Mouse (Mus musculus) retina, adult 2 months (tissue): ENCODE data around the gene Igsf10.
"Not testable (repeated sequence)": the region's sequence is repeated elsewhere in the genome, so short reads cannot be mapped to it uniquely, and the experiment has no call there.

ENCODE experiments used
- DNase-seq: peaks from one replicate; pipeline ENCODE4 v3.0.0-alpha.2; 2012; ENCODE audit warnings: low read depth, low spot score

Igsf10 gene

DNA sequence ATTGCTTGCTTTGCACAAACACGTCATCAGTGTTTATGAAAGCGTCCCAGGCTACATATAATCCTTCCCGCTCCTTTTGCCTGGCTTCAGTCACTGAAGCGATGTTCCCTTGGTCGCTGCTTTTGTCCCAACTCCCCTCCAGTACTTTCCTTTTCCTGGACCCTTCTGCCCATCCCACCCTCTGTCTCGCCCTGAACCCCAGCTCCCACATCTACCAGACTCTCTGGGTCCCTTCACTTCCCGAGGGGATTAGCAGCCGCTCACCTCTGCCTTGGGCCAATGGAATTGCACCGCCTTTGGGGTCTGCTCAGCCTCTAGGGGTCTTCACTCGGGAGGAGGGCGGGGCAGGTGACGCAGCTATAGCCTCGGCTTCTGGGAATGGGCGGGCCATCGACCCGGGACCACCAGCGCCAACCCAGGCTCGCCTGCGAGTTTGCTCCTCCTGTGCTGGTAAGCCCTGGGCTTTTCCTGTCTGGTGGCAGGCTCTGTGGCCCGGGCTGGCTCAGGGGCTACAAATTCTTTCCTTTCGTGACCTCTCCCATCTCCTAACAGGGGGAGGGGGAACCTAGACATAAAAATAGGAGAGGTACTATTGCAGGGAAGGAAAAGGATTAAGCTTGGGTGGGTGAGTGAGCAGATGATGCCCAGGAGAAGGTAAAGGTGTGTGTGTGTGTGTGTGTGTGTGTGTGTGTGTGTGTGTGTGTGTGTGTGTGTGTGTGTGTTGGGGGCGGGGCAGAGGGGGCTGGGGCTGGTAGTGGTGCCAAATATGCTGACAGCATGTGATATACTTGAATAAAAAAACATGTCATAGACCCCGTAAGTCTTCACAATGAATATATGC lies at the start of gene Igsf10:
Igsf10 (minus strand) TSS at position 330 of the 841 bp plus-strand sequence.
- no peak for DNase-seq

- DNase-seq, result no peak
Observed at GRCm38 (mm10) chr3:59385553-59385952, 41.4 kb upstream of the Igsf10 start.

DNA sequence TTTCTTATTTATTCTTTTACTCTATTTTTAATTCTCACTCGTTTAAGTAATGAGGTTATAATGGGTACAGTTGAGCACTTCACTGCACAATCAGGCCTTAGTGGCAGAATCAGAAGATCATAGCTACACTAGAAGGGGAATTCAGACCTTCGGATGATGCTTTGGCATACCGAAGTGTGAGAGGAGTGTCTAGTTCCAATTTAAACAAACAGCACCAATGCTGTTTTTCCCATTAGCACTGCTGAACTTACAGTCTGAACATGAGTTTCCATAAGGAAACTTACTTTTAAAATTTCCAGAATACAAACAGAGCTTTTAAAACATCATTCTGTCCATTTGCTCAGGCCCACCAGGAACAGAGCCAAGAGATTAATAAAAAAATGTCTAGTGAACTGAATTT lies 40.8 kb upstream of the Igsf10 start:
- no peak for DNase-seq

DNA sequence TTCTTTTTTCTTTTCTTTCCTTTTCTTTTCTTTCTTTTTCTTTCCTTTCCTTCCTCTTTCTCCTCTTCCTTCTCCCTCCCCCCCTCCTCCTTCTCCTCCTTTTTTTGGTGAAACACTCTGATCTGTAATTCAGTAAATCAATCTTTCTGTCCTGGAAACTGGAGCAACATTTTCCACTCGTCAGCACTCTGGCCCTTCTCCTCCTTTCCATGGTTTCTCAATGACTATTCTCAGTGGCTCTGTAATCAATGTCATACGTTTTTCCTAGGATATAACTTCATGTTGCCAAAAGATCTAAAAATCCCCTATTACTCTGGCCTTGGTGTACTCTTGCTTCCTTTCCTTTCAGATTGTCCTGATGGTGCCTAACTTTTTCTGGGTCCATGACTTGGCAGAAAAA lies 40.1 kb upstream of the Igsf10 start:
- DNase-seq, result no peak

GRCm38 (mm10) chr3:59378791-59379190 lies 34.6 kb upstream of the Igsf10 start:
- DNase-seq, result not testable (repeated sequence)

DNA sequence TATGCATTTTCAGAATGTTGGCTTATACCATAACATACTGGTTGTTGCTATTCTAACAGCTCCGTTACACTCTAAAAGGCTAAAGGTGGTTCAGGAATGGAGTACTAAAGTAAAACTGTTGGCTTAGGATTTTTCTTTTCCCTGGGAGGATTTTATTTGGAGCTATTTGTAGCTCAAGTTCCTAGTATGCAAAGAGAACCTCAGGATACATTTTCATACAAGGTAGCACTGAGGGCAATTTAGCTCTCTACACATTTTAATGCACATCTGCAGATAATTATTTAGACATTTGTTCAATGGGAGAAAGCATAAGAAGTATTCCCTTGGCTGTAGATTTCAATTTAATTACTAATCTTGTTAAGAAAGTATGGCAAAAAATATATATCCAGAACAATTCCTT lies 17.7 kb upstream of the Igsf10 start:
- no peak for DNase-seq

DNA sequence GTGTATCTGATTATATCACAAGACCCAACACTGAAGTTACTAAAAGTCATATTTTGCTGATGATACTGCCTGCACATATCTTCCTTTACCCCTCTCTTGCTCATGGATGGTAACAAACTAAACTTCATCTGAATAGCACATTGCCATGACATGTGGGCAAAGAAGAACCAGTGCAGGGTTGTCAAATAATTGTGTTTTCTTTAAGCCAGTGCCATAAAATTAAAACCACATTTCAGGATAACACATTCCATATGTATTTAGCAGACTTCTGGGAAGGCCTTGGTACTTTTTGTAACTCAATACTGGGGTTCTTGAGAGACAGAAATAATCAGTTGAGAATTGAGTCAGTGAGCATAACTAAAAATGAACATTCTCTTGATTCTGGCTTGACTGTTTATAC lies 15.9 kb upstream of the Igsf10 start:
- DNase-seq, result no peak

DNA sequence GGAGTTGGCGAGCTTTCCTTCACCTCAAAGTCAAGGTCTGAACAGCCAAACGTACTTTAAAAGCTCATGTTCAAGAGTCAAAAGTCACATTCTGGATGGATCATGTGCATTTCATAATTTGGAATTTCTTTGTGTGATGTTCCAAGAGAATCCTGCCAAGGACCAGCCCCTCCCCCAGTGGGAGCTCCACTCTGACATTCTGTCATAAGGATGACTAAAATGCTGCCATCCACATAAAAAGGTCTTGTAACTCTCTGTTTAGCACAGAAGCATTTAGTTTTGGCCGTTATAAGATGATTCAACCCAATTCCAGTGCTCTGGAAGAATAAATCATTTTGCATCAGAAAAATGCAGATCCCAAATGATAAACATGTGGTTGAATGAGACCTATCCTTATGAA lies 10.0 kb upstream of the Igsf10 start:
- DNase-seq, result no peak

DNA sequence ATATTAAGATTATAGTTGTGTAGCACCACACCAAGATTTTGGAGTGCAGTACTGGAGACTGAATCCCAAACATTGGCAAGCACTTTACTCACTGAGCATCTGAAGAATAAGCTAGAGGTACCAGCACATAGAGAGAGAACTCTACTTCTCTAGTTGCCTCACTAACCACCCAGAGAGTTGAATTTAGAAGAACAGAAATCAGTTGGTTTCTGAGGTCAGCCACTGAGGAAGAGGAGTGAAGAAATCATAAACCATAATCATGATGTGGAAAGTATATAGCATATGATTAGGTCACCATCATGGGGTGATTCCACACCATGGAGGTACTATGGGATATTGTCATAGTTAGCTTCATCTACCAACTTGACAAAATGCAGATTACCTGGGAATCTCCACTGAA lies 7.6 kb upstream of the Igsf10 start:
- no peak for DNase-seq

- no peak for DNase-seq
Observed at GRCm38 (mm10) chr3:59343026-59343425, 1.2 kb downstream of the Igsf10 start.

GRCm38 (mm10) chr3:59341647-59342427 lies 2.4 kb downstream of the Igsf10 start:
- DNase-seq, result no peak

- no peak for DNase-seq
Observed at GRCm38 (mm10) chr3:59328526-59328925, 15.7 kb downstream of the Igsf10 start.

- DNase-seq, result peak; percentile 13
Observed at GRCm38 (mm10) chr3:59321278-59321876, 22.8 kb downstream of the Igsf10 start.

DNA sequence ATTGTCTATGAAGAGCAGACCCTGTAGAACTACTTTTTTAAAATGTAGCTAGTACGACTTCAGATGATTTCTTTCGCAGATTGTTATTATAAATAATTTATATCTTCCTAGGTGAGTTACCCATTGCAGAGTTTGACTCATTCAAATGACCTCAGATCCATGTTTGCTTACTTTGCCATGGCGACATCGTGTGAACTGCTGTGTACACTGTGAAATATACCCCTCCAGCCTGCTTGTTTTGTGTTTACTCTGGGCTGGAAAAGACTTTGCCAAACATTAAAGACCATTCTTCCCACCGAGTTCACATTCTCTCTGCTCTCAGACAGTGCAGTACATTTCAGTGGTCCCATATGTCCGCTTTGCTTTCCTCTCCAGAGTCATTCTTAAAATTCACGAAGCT lies 28.1 kb downstream of the Igsf10 start:
- no peak for DNase-seq

DNA sequence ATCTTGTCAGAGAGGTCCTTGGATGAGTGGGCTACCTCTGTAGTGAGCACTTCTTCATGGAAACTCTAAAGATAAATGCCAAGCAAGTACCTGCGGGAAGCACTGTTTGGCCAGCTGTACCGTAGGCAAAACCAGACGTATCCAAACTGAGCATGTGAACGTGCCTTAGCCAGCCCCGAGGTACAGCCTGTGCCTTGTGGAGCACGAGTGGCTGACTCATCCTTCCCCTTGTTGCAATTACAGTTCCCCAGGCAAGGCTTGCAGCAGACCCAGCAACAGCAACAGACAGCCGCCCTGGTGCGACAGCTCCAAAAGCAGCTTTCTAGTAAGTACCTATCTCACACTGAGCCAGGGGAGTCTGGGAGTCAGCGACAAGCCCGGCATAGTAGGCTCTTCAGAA lies 31.6 kb downstream of the Igsf10 start:
- DNase-seq, result no peak

DNA sequence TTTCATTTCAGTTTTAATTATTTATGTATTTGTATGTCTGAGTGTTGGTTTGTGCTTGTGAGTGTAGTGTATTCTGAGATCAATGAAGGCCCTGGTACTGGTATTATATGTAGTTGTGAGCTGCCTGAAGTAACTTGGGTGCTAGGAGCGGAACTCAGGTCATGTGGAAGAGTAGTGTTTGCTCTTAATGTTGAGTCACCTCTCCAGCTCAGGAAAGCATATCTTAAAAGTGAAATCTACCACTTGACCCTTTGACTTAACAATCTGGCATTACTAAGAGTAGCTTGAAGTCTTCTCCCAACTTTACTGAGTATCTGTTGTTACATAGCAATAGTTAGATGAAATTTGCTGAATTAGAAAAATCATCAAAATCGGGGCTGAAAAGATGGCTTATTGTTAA lies 38.7 kb downstream of the Igsf10 start:
- no peak for DNase-seq

GRCm38 (mm10) chr3:59304944-59305343 lies 39.2 kb downstream of the Igsf10 start:
- no peak for DNase-seq

- no peak for DNase-seq
Observed at GRCm38 (mm10) chr3:59297653-59298052, 46.5 kb downstream of the Igsf10 start.

DNA sequence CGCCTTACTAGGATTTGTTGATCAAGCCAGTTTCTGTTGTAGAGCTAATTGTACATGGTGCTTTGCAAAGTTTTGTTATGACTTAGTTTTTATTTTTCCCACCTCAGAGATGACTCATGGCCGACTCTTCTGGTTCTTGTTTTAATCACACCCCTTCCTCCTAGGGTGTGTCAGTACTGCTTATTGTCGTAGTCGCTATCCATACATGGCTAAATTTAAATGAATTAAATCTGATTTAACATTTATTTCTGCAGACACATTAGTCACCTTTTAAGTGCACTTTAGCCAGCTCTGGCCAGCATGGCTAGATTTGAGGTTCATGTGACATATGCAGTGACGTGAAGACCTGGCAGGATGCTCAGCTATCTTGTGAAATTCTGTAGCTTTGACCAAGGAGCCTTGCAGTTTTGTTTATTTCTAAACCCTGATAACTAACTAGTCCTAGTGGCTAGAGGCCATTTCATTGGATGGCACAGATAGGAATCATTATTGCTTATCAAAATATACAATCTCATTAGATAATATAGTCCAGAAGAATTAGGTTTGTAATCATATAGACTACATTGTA lies 47.5 kb downstream of the Igsf10 start:
- DNase-seq, result no peak

DNA sequence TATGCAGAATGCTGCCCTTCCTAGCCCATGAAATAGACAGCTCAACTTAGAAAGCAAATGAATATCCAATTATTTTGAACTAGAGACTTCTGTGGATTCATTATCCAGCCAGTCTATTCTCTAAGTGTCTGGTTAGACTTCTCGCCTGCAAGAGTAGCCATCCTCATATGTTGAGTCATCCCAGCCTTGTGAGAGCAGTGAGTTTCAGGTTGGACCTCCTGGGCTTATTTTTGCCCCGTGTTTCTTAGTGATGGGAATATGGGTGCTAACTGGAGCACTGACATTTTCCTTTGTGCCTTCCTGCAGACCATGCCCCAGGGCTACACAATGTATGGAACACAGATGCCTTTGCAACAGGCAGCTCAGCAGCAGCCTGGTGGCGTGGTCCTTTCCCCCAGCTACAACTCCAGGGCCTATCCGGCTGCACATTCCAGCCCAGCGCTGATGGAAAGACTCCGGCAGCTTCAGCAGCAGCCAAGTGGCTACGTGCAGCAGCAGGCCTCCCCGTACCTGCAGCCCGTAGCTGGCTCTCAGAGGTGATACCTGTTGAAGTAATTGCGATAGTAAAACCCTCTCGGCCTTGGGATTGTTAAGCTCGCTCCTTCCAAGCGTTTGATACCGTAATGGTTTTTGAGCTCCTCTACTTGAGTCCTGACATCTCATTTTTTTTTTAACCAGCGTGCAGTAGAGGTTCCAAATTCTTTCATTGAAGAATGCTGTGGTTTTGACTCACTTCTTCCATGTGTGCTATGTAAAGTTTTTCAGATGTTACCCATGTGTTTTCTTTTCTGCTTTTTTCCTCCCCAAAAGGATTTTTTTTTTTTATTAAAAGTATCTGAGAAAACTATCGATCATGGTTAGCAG lies 48.3 kb downstream of the Igsf10 start:
- DNase-seq, result no peak
